Mouse (Mus musculus) splenic B cell, adult 2 months (primary cell): ENCODE measurements around the gene Ociad2.

ENCODE experiments used
- DNase-seq: peaks from one replicate; pipeline ENCODE4 v3.0.0-alpha.2; 2011; ENCODE audit warnings: low read depth, low spot score
- H3K27me3 ChIP-seq: 2 replicates; pipeline ENCODE4 v1.6.1; 2012; ENCODE audit warnings: mild to moderate bottlenecking, low read length, moderate library complexity, mixed read lengths; ENCODE audit not compliant: control insufficient read depth, poor library complexity, insufficient read depth, severe bottlenecking
- H3K36me3 ChIP-seq: 2 replicates; pipeline ENCODE4 v1.6.1; 2012; ENCODE audit warnings: mild to moderate bottlenecking, low read length, moderate library complexity, mixed read lengths; ENCODE audit not compliant: control insufficient read depth, poor library complexity, insufficient read depth, severe bottlenecking

The Ociad2 gene

DNA sequence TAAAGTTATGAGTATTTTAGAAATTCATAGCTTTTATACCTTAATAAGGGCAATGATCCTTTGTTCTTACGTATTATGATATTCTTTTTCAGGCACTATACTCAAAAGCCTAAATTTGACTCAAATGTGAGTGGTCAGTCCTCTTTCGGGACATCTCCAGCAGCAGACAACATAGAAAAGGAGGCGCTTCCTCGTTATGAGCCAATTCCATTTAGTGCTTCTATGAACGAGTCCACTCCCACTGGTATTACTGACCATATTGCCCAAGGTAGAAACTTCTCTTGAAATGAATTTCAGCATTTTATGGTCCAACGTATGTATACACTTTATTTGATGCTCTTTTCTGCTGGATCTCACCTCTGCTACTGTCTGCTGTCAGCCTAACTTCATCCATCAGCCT lies 34.3 kb downstream of the Ociad2 start:
- DNase-seq, result no peak
- Histone ChIP-seq H3K27me3 (no peaks in the 10 kb centered on the region), H3K36me3 (peaks cover 27% of the 10 kb centered on the region)

DNA sequence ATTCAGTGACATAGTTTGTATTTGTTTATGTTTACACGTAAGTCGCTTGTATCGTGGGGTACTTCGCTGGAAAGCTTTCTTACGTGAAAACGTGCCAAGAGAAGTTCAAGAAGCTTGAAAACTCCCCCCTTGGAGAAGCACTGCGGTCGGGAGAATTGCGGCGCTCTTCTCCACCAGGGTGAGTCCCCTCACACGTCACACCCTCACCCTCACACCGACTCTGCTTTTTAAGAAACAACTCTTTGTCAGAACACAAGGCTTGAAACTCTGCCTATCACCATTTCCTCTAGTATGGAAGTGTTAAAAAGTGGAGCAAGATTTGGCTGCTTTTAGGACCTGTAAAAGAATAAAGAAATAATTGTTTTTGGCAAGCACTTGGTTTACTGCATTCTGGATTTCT lies 36.3 kb downstream of the Ociad2 start:
- no peak for DNase-seq
- H3K27me3 ChIP-seq, result no peaks in the 10 kb centered on the region
- H3K36me3 ChIP-seq, result peaks cover 26% of the 10 kb centered on the region

DNA sequence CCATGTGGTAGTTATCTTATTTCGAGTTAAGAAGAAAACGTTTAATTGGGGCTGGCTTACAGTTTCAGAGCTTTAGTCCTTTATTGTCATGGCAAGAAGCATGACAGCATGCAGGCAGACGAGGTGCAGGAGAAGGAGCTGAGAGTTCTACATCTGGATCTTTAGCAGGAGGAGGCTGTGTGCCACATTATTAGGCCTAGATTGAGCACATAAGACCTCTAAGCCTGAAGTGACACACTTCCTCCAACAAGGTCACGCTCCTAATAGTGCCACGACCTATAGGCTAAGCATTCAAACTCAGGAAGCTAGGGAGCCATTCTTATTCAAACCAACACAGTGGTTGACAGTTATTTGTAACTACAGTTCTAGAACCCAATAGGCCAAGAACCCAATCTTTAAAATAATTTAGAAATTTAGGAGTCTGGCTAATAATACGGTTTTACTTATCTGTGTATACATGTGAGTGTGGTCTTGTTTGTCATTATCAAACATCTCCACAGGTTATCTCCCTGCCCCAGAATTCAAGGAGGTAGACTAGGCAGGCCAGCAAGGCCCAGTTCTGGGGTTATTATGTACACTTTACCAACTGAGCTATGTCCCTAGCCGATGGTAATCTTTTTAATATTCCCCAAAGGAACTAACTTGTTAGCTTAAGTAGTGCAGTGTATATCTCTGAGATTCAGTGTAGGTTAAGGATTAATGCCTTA lies 39.1 kb downstream of the Ociad2 start:
- DNase-seq, result no peak
- peaks cover 15% of the 10 kb centered on the region for H3K36me3 ChIP-seq
- H3K27me3 ChIP-seq, result no peaks in the 10 kb centered on the region

DNA sequence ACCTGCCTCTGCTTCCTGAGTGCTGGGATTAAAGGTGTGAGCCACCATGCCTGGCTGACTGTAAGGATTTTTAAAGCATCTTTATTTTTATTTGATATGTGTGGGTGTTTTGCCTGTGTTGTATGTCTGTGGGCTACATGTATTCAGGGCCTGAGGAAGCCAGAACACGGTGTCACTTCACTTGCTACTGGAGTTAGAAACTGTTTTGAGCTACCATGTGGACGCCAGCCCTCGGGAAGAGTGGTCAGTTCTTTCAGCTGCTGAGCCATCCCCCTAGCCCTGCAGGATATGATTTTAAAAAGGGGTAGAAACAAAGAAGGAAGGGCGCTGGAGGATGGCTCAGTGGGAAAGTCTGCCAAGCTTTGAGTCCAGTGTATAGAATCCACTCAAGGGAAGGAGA lies 44.9 kb downstream of the Ociad2 start:
- DNase-seq, result no peak
- H3K36me3 ChIP-seq, result peaks cover 8% of the 10 kb centered on the region; the same call in 1 of the 2 replicates
- no peaks in the 10 kb centered on the region for H3K27me3 ChIP-seq

DNA sequence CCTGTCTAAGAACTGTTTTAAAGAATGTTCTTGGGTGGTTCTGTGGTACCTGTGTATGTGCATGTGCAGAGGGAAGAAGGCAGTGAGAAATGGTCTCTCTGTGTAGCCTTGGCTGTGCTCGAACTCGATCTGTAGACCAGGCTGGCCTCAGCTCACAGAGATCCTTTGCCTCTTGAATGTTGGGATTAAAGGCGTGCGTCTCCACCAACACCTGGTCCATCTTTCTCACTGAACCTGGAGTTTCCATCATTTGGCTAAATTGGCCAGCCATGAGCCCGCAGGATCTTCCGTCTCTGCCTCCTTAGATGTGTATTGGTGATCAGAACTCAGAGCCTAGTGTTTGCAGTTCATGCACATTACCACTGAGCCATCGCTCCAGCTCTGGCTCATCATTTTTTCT lies 45.8 kb downstream of the Ociad2 start:
- DNase-seq, result no peak
- no peaks in the 10 kb centered on the region for H3K27me3 ChIP-seq

DNA sequence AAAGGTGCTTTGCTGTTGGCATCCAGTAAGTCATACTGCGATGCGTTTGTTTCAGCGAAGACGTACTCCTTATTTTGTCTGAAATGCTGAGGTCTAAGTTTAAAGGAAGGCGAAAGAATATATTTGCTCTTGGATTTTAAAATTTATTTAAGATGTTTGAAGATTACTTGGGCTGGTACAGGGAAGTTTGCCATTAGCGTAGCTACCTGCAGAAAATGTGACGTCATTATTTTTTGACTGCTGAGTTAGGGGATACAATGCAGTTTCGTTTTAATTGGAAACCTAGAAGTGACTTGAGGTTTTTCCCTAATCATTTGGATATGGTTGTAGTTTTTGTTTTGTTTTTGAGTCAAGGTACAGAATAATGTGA lies 47.4 kb downstream of the Ociad2 start:
- H3K36me3 ChIP-seq, result no peaks in the 10 kb centered on the region; the same call in 1 of the 2 replicates
- DNase-seq, result peak; percentile 35
- no peaks in the 10 kb centered on the region for H3K27me3 ChIP-seq

More for the DNA sequence above, 45.8 kb downstream of the Ociad2 start:
- H3K36me3 ChIP-seq, result peaks cover 2% of the 10 kb centered on the region; the same call in 1 of the 2 replicates

DNA sequence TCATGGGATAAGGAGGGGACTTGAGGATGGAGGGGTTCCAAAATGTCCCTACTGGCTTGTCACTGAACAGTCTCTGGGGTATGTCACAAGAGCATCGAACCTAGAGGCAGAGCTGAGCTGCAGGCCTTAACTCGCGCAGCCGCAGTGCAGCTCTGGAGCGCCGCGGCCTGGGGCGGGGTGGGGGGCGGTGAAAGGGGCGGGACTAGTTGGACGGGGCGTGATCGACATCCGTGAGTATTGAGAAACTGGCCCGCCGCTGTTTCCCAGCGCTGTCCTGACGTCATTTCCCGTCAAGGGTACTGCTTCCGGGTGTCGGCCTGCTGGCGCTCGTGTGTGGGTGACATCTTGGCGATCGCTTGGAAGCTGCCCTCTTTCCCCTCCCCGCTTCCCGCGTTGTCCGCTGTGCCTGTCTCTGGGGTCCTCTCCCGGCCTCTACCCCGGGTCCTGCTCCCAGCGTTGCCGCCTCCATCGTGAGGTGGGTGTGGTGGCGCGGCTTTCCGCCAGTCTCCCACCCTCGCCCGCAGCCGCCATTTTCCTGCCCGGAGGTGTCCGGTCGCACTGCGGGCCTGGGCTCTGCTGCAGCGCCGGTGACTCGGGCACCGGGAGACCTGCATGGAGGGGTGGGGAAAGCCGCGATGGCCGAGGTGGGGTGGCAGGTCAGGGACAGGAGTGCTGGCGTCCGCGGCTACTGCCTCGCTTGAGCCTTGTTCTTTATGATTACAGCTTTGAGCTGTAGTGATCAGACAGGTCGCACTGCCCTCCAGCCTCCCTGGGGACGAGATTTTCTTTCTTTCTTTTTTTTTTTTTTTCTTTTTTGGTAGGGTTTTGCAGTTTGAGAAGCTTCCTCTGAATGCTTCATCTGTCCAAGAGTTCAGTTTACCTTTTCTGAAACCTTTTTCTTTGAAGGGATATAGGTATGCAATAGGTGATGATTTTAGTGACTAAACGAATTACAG lies 48.0 kb downstream of the Ociad2 start, which contains the start of gene Ociad1:
Gene Ociad1 (plus strand): TSS at position 283 of the 956 bp plus-strand sequence.
- Histone ChIP-seq H3K27me3 (no peaks in the 10 kb centered on the region), H3K36me3 (no peaks in the 10 kb centered on the region; the same call in 1 of the 2 replicates)
- DNase-seq, result peak; percentile 98

DNA sequence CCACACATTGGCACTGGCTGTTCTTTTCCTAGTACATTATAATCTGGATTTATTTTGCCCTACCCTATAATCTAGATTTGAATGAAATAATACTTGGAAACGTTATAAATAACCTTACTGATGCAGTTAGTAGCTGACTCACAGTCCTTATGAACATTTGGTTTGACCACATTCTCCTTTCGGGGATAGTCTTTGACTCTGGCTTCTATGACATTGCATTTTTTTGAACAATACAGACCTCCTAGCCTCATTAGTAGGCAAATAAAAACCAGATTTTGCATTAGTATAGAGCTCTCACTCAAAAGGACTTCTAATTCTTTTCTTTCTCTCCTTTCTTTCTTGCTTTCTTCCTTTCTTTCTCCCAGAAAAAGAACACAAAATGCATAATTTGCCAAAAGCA lies 50.9 kb downstream of the Ociad2 start:
- Histone ChIP-seq H3K36me3 (no peaks in the 10 kb centered on the region), H3K27me3 (no peaks in the 10 kb centered on the region; the same call in 1 of the 2 replicates)
- no peak for DNase-seq

DNA sequence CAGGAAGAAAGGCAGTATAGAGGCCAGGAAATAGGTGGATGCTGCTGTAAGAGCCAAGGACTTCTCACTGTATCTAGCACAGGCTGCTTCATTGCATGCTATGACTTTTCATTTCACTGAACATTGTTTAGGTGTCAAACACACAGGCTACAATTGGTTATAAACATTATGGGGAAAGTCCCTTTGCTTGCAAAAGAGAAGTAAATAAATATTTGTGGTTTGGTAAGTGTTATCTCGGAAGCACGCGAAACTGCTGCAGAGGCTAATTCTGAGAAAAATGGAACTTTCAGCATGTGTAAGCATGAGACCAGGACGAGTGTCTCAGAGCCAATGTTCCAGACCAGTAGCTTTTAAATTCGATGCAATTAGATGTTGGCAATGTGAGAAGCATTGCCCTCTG lies 54.2 kb downstream of the Ociad2 start:
- DNase-seq, result peak; percentile 38
- H3K36me3 ChIP-seq, result no peaks in the 10 kb centered on the region

DNA sequence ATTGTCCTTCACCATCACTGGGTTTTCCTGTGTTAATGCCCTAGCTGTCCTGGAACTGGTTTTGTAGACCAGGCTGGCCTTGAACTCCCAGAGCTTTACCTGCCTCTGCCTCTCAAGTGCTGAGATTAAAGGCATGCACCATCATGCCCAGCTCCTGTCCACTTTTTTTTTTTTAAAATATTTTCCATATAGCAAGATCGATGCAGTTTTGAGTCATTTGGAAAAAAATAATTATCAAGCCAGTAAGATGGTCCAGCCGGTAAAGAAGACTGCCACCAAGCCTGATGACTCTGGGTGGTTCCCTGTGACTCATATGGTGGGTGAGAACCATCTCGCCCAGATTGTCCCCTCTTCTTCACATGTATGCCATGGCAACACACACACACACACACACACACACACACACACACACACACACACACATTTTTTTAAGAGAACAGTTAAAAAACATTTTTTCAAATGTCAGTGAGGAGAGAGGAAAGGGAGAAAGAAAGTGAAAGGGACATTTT lies 55.3 kb downstream of the Ociad2 start:
- Histone ChIP-seq H3K27me3 (no peaks in the 10 kb centered on the region; the same call in 1 of the 2 replicates), H3K36me3 (no peaks in the 10 kb centered on the region)
- no peak for DNase-seq

More for the DNA sequence above, 54.2 kb downstream of the Ociad2 start:
- H3K27me3 ChIP-seq, result no peaks in the 10 kb centered on the region; the same call in 1 of the 2 replicates

DNA sequence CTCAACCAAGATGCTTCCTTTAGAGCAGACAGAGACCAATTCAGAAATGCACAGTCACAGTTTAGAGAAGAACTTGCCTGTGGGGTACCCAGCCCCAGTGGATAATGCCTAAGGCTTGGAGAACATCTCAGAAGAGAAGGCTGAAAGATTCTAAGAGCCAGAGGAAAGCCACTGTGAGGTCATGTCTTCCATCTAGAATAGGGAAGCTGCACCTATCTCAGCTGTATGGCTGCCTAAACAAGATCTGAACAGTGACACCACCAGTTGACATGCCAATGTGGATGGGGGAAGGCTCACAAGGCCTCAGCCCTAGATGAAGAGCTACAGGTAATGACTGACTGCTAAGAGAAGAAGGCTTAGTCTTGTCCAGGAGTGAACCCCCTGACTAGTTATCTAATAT lies 56.8 kb downstream of the Ociad2 start:
- Histone ChIP-seq H3K36me3 (no peaks in the 10 kb centered on the region), H3K27me3 (no peaks in the 10 kb centered on the region; the same call in 1 of the 2 replicates)
- no peak for DNase-seq

DNA sequence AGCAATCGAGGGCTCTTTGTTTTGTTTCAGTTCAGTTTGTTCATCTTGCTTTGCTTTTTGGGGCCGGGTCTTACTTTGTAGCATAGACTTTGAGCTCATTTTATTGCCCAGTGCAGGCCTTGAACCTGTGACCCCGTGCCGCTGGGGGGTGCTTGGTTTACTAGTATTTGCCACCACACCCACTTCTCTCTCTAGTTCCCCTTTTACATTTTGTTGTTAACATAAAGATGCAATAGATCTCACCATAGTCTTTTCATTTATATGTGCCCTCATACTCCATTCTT lies 60.3 kb downstream of the Ociad2 start:
- Histone ChIP-seq H3K27me3 (no peaks in the 10 kb centered on the region; the same call in 1 of the 2 replicates), H3K36me3 (no peaks in the 10 kb centered on the region)
- DNase-seq, result no peak

DNA sequence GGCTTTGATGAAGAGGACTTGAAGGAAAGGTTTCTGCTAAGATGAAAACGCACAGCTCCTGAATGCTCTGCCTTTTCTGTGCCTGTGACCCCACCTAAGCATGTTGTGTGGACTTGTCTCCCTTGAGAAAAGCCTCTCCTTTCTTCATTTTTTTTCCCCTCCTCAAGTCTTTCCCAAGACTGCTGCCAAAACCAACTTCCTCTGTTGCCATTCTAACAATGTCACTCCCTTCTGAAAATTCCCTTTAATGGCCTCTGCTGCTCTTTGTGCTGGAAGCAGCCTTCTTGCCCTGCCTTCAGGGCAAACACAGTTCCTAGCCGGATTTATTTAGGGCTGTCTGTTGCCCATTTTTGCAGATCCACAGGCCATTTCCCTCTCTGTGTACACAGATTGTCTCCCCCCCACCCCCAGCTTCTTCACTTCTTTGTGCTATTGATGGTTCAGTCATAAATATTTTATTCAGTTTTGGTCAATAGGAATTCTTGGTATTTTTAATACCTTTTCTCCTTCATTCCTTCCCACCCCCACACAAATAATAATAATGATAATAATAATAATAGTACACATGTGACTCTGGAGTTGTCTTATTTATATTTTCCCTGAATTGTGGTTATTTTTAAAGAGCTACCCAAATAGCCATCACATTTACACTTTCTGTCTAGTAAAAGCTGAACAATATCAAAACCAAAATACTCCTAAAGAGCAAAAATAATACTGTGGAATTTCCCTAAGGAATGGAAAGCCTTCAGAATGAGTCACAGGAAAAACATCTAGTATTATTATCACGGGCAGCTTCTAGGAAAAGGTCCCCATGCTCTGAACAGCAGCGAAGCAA lies 60.9 kb downstream of the Ociad2 start:
- H3K36me3 ChIP-seq, result no peaks in the 10 kb centered on the region
- H3K27me3 ChIP-seq, result no peaks in the 10 kb centered on the region
- no peak for DNase-seq

DNA sequence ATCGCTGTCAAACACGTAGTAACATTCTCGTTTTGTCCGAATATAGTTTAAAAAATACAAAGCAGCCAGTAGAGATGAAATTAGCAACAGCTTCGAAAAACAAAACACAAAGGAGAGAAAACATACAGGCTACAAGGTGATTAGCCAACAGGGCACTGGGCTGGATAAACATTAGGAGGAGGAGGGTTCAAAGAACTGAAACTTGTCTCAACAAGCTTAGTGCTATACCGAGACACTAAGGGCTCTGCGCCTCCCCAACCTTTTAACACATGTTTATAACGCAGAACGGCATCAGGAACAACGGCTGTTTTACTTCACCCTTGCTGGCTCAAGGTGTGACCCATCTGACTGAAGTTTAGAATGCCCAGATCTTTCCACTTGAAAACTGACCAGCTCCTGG lies 61.6 kb downstream of the Ociad2 start:
- no peaks in the 10 kb centered on the region for H3K27me3 ChIP-seq
- no peak for DNase-seq
- no peaks in the 10 kb centered on the region for H3K36me3 ChIP-seq
